Mouse (Mus musculus) gastrocnemius, adult 2 months (tissue): ENCODE data around the gene Dap. TPM values are rescaled to one million over a fixed set of nuclear protein-coding genes. Genes with fewer than 3 reads are reported as not detected.

Experiments
- DNase-seq: peaks from one replicate; pipeline ENCODE4 v3.0.0; 2022
- H3K27ac ChIP-seq: fragments of 200-600 bp; 2 replicates; pipeline ENCODE4 v1.8.1; 2022; ENCODE audit warnings: mild to moderate bottlenecking
- H3K4me3 ChIP-seq: fragments of 200-600 bp; 2 replicates; pipeline ENCODE4 v1.8.1; 2022; ENCODE audit warnings: mild to moderate bottlenecking, moderate library complexity
- CTCF ChIP-seq: fragments of 200-600 bp; IDR thresholded peaks from 2 replicates; pipeline ENCODE4 v1.8.1; 2022; ENCODE audit warnings: antibody characterized with exemption, mild to moderate bottlenecking, moderate library complexity
- intact Hi-C: fragments of 180-260 bp; cut with DNase I; formaldehyde crosslinking; loops from one replicate; pipeline ENCODE4 v1.15.1; 2025
- total RNA-seq, 2 experiments: library from RNA; stranded (reverse); gene quantifications; 2 replicates each; pipeline ENCODE4 v1.2.3; 2021

Gene Dap
- total RNA-seq, 2 experiments from 2014 or later, result 6.2 to 11.4 TPM

GRCm38 (mm10) chr15:31279120-31279519 is 55.0 kb downstream of the Dap start:
- Histone ChIP-seq H3K4me3 (no peak overlapping the region), H3K27ac (no peak overlapping the region)
- no peak for DNase-seq
- TF ChIP-seq CTCF, result no peak
- intact Hi-C loops, result no loop called here

- no peak for DNase-seq
- intact Hi-C loops, result no loop called here
Observed at GRCm38 (mm10) chr15:31279577-31280004, 55.5 kb downstream of the Dap start.

GRCm38 (mm10) chr15:31280059-31280458 is 55.9 kb downstream of the Dap start:
- Histone ChIP-seq H3K27ac (no peak overlapping the region), H3K4me3 (no peak overlapping the region)
- no peak for DNase-seq
- intact Hi-C loops, result no loop called here
- no peak for TF ChIP-seq CTCF

More at GRCm38 (mm10) chr15:31279577-31280004, 55.5 kb downstream of the Dap start:
- Histone ChIP-seq H3K27ac (no peak overlapping the region), H3K4me3 (no peak overlapping the region)
- no peak for TF ChIP-seq CTCF

- intact Hi-C loops, result no loop called here
- Histone ChIP-seq H3K4me3 (no peak overlapping the region), H3K27ac (no peak overlapping the region)
- no peak for DNase-seq
- no peak for TF ChIP-seq CTCF
Observed at GRCm38 (mm10) chr15:31280683-31281082, 56.6 kb downstream of the Dap start.

- DNase-seq, result no peak
- TF ChIP-seq CTCF, result no peak
- Histone ChIP-seq H3K4me3 (no peak overlapping the region), H3K27ac (no peak overlapping the region)
- intact Hi-C loops, result no loop called here
Observed at GRCm38 (mm10) chr15:31281830-31282229, 57.7 kb downstream of the Dap start.

GRCm38 (mm10) chr15:31282353-31282752 is 58.2 kb downstream of the Dap start:
- intact Hi-C loops, result no loop called here
- no peak for DNase-seq
- H3K27ac ChIP-seq, result no peak overlapping the region
- no peak overlapping the region for H3K4me3 ChIP-seq
- TF ChIP-seq CTCF, result no peak

GRCm38 (mm10) chr15:31284142-31284541 is 60.0 kb downstream of the Dap start:
- peak; percentile 33; the same call in 1 of the 2 replicates for TF ChIP-seq CTCF
- intact Hi-C loops, result no loop called here
- H3K27ac ChIP-seq, result no peak overlapping the region
- DNase-seq, result no peak
- no peak overlapping the region for H3K4me3 ChIP-seq

GRCm38 (mm10) chr15:31284922-31285631 is 61.0 kb downstream of the Dap start:
- no peak for DNase-seq
- Histone ChIP-seq H3K27ac (no peak overlapping the region), H3K4me3 (no peak overlapping the region)
- no peak for TF ChIP-seq CTCF
- intact Hi-C loops, result no loop called here

- intact Hi-C loops, result no loop called here
- Histone ChIP-seq H3K4me3 (no peak overlapping the region), H3K27ac (no peak overlapping the region)
- DNase-seq, result no peak
- no peak for TF ChIP-seq CTCF
Observed at GRCm38 (mm10) chr15:31285695-31286094, 61.6 kb downstream of the Dap start.

- H3K27ac ChIP-seq, result no peak overlapping the region
- no peak for DNase-seq
- H3K4me3 ChIP-seq, result no peak overlapping the region
- TF ChIP-seq CTCF, result no peak
- intact Hi-C loops, result no loop called here
Observed at GRCm38 (mm10) chr15:31292627-31293026, 68.5 kb downstream of the Dap start.

GRCm38 (mm10) chr15:31294311-31294710 is 70.2 kb downstream of the Dap start:
- no peak for TF ChIP-seq CTCF
- no peak overlapping the region for H3K27ac ChIP-seq
- no peak overlapping the region for H3K4me3 ChIP-seq
- DNase-seq, result no peak
- intact Hi-C loops, result no loop called here

GRCm38 (mm10) chr15:31296882-31297776 is 73.0 kb downstream of the Dap start:
- no peak for TF ChIP-seq CTCF
- intact Hi-C loops, result no loop called here
- H3K4me3 ChIP-seq, result no peak overlapping the region
- DNase-seq, result no peak
- H3K27ac ChIP-seq, result no peak overlapping the region

- no peak for DNase-seq
- intact Hi-C loops, result no loop called here
- no peak for TF ChIP-seq CTCF
- Histone ChIP-seq H3K4me3 (no peak overlapping the region), H3K27ac (no peak overlapping the region)
Observed at GRCm38 (mm10) chr15:31297777-31298137, 73.6 kb downstream of the Dap start.
